Mouse (Mus musculus) forebrain, embryonic 11.5 days (tissue): ENCODE data around the gene Dync1h1. TPM values are rescaled to one million over a fixed set of nuclear protein-coding genes. Genes with fewer than 3 reads are reported as not detected.

Source experiments
- ATAC-seq: fragments of 200-750 bp; cut with Nextera tagmentation; replicated peaks from 2 replicates; pipeline ENCODE4 v1.8.0; 2017; ENCODE audit warnings: moderate TSS enrichment; ENCODE audit not compliant: low FRiP score
- DNase-seq: peaks from one replicate; pipeline ENCODE4 v3.0.0-alpha.2; 2017; ENCODE audit warnings: low spot score
- H3K27ac ChIP-seq: fragments of 300-500 bp; sonication (generic); 2 replicates; pipeline ENCODE4 v1.5.1; 2014; ENCODE audit warnings: low read depth, low read length
- H3K27me3 ChIP-seq: fragments of 300-500 bp; sonication (generic); 2 replicates; pipeline ENCODE4 v1.6.1; 2014; ENCODE audit warnings: mild to moderate bottlenecking, low read length, mixed read lengths; ENCODE audit not compliant: control insufficient read depth, insufficient read depth
- H3K36me3 ChIP-seq: fragments of 300-500 bp; sonication (generic); 2 replicates; pipeline ENCODE4 v1.6.1; 2014; ENCODE audit warnings: mild to moderate bottlenecking, low read length, moderate library complexity, mixed read lengths; ENCODE audit not compliant: control insufficient read depth, insufficient read depth
- H3K4me1 ChIP-seq: fragments of 300-500 bp; sonication (generic); replicated peaks from 2 replicates; pipeline ENCODE4 v1.6.1; 2014; ENCODE audit warnings: low read length, mixed read lengths; ENCODE audit not compliant: control insufficient read depth, insufficient read depth
- H3K4me2 ChIP-seq: fragments of 300-500 bp; sonication (generic); 2 replicates; pipeline ENCODE4 v1.6.1; 2014; ENCODE audit warnings: low read depth, mild to moderate bottlenecking, low read length, moderate library complexity, mixed read lengths; ENCODE audit not compliant: severe bottlenecking
- H3K4me3 ChIP-seq: fragments of 300-500 bp; sonication (generic); 2 replicates; pipeline ENCODE4 v1.5.1; 2014; ENCODE audit warnings: low read depth, low read length
- H3K9ac ChIP-seq: fragments of 300-500 bp; sonication (generic); 2 replicates; pipeline ENCODE4 v1.6.1; 2014; ENCODE audit warnings: low read length
- H3K9me3 ChIP-seq: fragments of 300-500 bp; sonication (generic); 2 replicates; pipeline ENCODE4 v1.6.1; 2016; ENCODE audit warnings: low read length, mixed read lengths; ENCODE audit not compliant: control insufficient read depth
- WGBS: fragments of 180-500 bp; shearing (Covaris S2); extraction: QIAGEN DNeasy Blood & Tissue Kit; methylation state at CpG from one replicate; pipeline ENCODE4 v1.1.7; 2014; 5-methylcytosine and 5-hydroxymethylcytosine counted together
- polyA plus RNA-seq: library from polyadenylated mRNA; unstranded; fragments of >200 nt; fragmentation: Nextera tagmentation; extraction: Ambion mirVana; gene quantifications from 2 replicates; pipeline ENCODE4 v1.2.1, GENCODE M21; 2014

Gene Dync1h1
- polyA plus RNA-seq, 1 experiment from 2014 or later = 90.8 TPM

GRCm38 (mm10) chr12:110566366-110566765 lies 34.9 kb upstream of the Dync1h1 start:
- Histone ChIP-seq H3K4me2 (no peak overlapping the region), H3K27me3 (no peaks in the 10 kb centered on the region), H3K4me3 (no peak overlapping the region), H3K9me3 (no peaks in the 10 kb centered on the region), H3K9ac (no peak overlapping the region), H3K36me3 (peaks cover 5% of the 10 kb centered on the region), H3K27ac (no peak overlapping the region), H3K4me1 (no peaks in the 10 kb centered on the region)
- DNase-seq (no peak), ATAC-seq (no peak)
- WGBS = 91% methylated on average over 9 of the region's 9 CpGs

- ATAC-seq = no peak
- Histone ChIP-seq H3K4me3 (no peak overlapping the region), H3K4me1 (no peaks in the 10 kb centered on the region), H3K4me2 (no peak overlapping the region), H3K36me3 (peaks cover 2% of the 10 kb centered on the region; the same call in 1 of the 2 replicates), H3K9ac (no peak overlapping the region), H3K9me3 (no peaks in the 10 kb centered on the region), H3K27ac (no peak overlapping the region), H3K27me3 (no peaks in the 10 kb centered on the region)
- 93% methylated on average over 10 of the region's 10 CpGs for WGBS
- no peak for DNase-seq
Measured at GRCm38 (mm10) chr12:110571050-110571449, 30.2 kb upstream of the Dync1h1 start.

- H3K4me3 ChIP-seq = no peak overlapping the region
- no peaks in the 10 kb centered on the region for H3K9me3 ChIP-seq
- ATAC-seq (no peak), DNase-seq (no peak)
- H3K4me2 ChIP-seq = no peak overlapping the region
- no peak overlapping the region for H3K9ac ChIP-seq
- no peak overlapping the region for H3K27ac ChIP-seq
- WGBS = 93% methylated on average over 4 of the region's 4 CpGs
- no peaks in the 10 kb centered on the region for H3K27me3 ChIP-seq
- peaks cover 2% of the 10 kb centered on the region; the same call in 1 of the 2 replicates for H3K36me3 ChIP-seq
- no peaks in the 10 kb centered on the region for H3K4me1 ChIP-seq
Measured at GRCm38 (mm10) chr12:110572351-110572750, 28.9 kb upstream of the Dync1h1 start.

GRCm38 (mm10) chr12:110573635-110574034 lies 27.6 kb upstream of the Dync1h1 start:
- H3K36me3 ChIP-seq = peaks cover 2% of the 10 kb centered on the region; the same call in 1 of the 2 replicates
- 85% methylated on average over 8 of the region's 8 CpGs for WGBS
- no peaks in the 10 kb centered on the region for H3K27me3 ChIP-seq
- no peak overlapping the region for H3K4me2 ChIP-seq
- no peak overlapping the region for H3K27ac ChIP-seq
- H3K9me3 ChIP-seq = no peaks in the 10 kb centered on the region
- H3K9ac ChIP-seq = no peak overlapping the region
- ATAC-seq (no peak), DNase-seq (no peak)
- H3K4me3 ChIP-seq = no peak overlapping the region
- no peaks in the 10 kb centered on the region for H3K4me1 ChIP-seq

- ATAC-seq (no peak), DNase-seq (no peak)
- no peak overlapping the region for H3K4me2 ChIP-seq
- no peak overlapping the region for H3K9ac ChIP-seq
- no peak overlapping the region for H3K4me3 ChIP-seq
- no peaks in the 10 kb centered on the region for H3K4me1 ChIP-seq
- peaks cover under 1% of the 10 kb centered on the region; the same call in 1 of the 2 replicates for H3K36me3 ChIP-seq
- no peaks in the 10 kb centered on the region for H3K27me3 ChIP-seq
- H3K9me3 ChIP-seq = no peaks in the 10 kb centered on the region
- WGBS = 85% methylated on average over 4 of the region's 4 CpGs
- H3K27ac ChIP-seq = no peak overlapping the region
Measured at GRCm38 (mm10) chr12:110575926-110576325, 25.3 kb upstream of the Dync1h1 start.

- WGBS = 93% methylated on average over 9 of the region's 9 CpGs
- H3K36me3 ChIP-seq = no peaks in the 10 kb centered on the region; the same call in 1 of the 2 replicates
- no peak for DNase-seq
- no peak overlapping the region for H3K4me3 ChIP-seq
- no peaks in the 10 kb centered on the region for H3K9me3 ChIP-seq
- H3K4me1 ChIP-seq = no peaks in the 10 kb centered on the region
- no peaks in the 10 kb centered on the region for H3K27me3 ChIP-seq
- no peak for ATAC-seq
- H3K9ac ChIP-seq = no peak overlapping the region
- H3K4me2 ChIP-seq = no peak overlapping the region
- H3K27ac ChIP-seq = no peak overlapping the region
Measured at GRCm38 (mm10) chr12:110578333-110578732, 22.9 kb upstream of the Dync1h1 start.

GRCm38 (mm10) chr12:110588622-110589021 lies 12.6 kb upstream of the Dync1h1 start:
- peaks cover 5% of the 10 kb centered on the region; the same call in 1 of the 2 replicates for H3K4me1 ChIP-seq
- ATAC-seq (no peak), DNase-seq (no peak)
- no peaks in the 10 kb centered on the region for H3K9me3 ChIP-seq
- H3K4me3 ChIP-seq = no peak overlapping the region
- no peak overlapping the region for H3K4me2 ChIP-seq
- 77% methylated on average over 6 of the region's 6 CpGs for WGBS
- no peaks in the 10 kb centered on the region for H3K27me3 ChIP-seq
- H3K9ac ChIP-seq = no peak overlapping the region
- no peak overlapping the region for H3K27ac ChIP-seq
- no peaks in the 10 kb centered on the region for H3K36me3 ChIP-seq

GRCm38 (mm10) chr12:110590804-110591259 lies 10.4 kb upstream of the Dync1h1 start:
- no peaks in the 10 kb centered on the region for H3K36me3 ChIP-seq
- H3K27me3 ChIP-seq = no peaks in the 10 kb centered on the region
- H3K9me3 ChIP-seq = no peaks in the 10 kb centered on the region
- 3% methylated on average over 15 of the region's 15 CpGs for WGBS
- ATAC-seq (no peak; the same call in none of the 2 replicates), DNase-seq (no peak)
- H3K4me2 ChIP-seq = peak overlapping the region; percentile 98
- peak overlapping the region; percentile 82 for H3K4me3 ChIP-seq
- peak overlapping the region; percentile 89 for H3K9ac ChIP-seq
- peaks cover 5% of the 10 kb centered on the region; the same call in 1 of the 2 replicates for H3K4me1 ChIP-seq
- H3K27ac ChIP-seq = peak overlapping the region; percentile 75

GRCm38 (mm10) chr12:110591260-110591883 lies 9.9 kb upstream of the Dync1h1 start:
- Histone ChIP-seq H3K9me3 (no peaks in the 10 kb centered on the region), H3K4me1 (peaks cover 5% of the 10 kb centered on the region; the same call in 1 of the 2 replicates), H3K36me3 (no peaks in the 10 kb centered on the region), H3K9ac (peak overlapping the region; percentile 89), H3K4me3 (peak overlapping the region; percentile 82), H3K27me3 (no peaks in the 10 kb centered on the region), H3K4me2 (peak overlapping the region; percentile 98), H3K27ac (peak overlapping the region; percentile 75)
- 0% methylated on average over 55 of the region's 56 CpGs for WGBS
- DNase-seq = peak; percentile 98
- peak; percentile 99 for ATAC-seq
